Mouse (Mus musculus) c-Kit-positive CD71-positive TER-119-positive erythroid progenitor cells, embryonic 14.5 days (primary cell): Measurements from ENCODE around the gene Hist2h2be.
"Not testable (repeated sequence)": the region's sequence is repeated elsewhere in the genome, so short reads cannot be mapped to it uniquely, and the experiment has no call there.

Experiments
- DNase-seq: peaks from one replicate; pipeline ENCODE4 v3.0.0-alpha.2; 2013; ENCODE audit warnings: low spot score

Gene Hist2h2be

GRCm38 (mm10) chr3:96220765-96221639, at the start of gene Hist2h2be, which contains the start of gene Hist2h2ac:
Gene Hist2h2be, plus strand, starts transcription at chr3:96221119.
Gene Hist2h2ac, minus strand, starts transcription at chr3:96220880.
- DNase-seq: peak; percentile 99

GRCm38 (mm10) chr3:96171583-96172196, 49.2 kb upstream of the Hist2h2be start:
- no peak for DNase-seq

- DNase-seq: peak; percentile 86
Measured at GRCm38 (mm10) chr3:96172197-96173178, 48.4 kb upstream of the Hist2h2be start, which contains the start of gene Sf3b4. Gene Sf3b4, plus strand, starts transcription at chr3:96172332.

GRCm38 (mm10) chr3:96173185-96173584, 47.7 kb upstream of the Hist2h2be start:
- peak; percentile 20 for DNase-seq

GRCm38 (mm10) chr3:96174042-96174441, 46.9 kb upstream of the Hist2h2be start:
- DNase-seq: not testable (repeated sequence)

GRCm38 (mm10) chr3:96175251-96175650, 45.7 kb upstream of the Hist2h2be start:
- DNase-seq: no peak

- no peak for DNase-seq
Measured at GRCm38 (mm10) chr3:96178427-96178826, 42.5 kb upstream of the Hist2h2be start.

- no peak for DNase-seq
Measured at GRCm38 (mm10) chr3:96178902-96179301, 42.0 kb upstream of the Hist2h2be start.

- no peak for DNase-seq
Measured at GRCm38 (mm10) chr3:96179531-96179930, 41.4 kb upstream of the Hist2h2be start.

GRCm38 (mm10) chr3:96180727-96181477, 40.0 kb upstream of the Hist2h2be start, which contains the start of gene Sv2a:
Gene Sv2a, plus strand, starts transcription at chr3:96181151.
- no peak for DNase-seq

GRCm38 (mm10) chr3:96181510-96182381, 39.2 kb upstream of the Hist2h2be start:
- DNase-seq: no peak

GRCm38 (mm10) chr3:96182382-96182776, 38.5 kb upstream of the Hist2h2be start:
- no peak for DNase-seq

GRCm38 (mm10) chr3:96192977-96193376, 27.9 kb upstream of the Hist2h2be start:
- no peak for DNase-seq

- no peak for DNase-seq
Measured at GRCm38 (mm10) chr3:96194966-96195365, 26.0 kb upstream of the Hist2h2be start.

GRCm38 (mm10) chr3:96195616-96196313, 25.2 kb upstream of the Hist2h2be start:
- DNase-seq: no peak

GRCm38 (mm10) chr3:96196437-96197128, 24.3 kb upstream of the Hist2h2be start:
- no peak for DNase-seq

GRCm38 (mm10) chr3:96197129-96197749, 23.7 kb upstream of the Hist2h2be start:
- DNase-seq: peak; percentile 81

- DNase-seq: peak; percentile 49
Measured at GRCm38 (mm10) chr3:96198181-96198580, 22.7 kb upstream of the Hist2h2be start.
